Mouse (Mus musculus) small intestine, adult 2 months (tissue): ENCODE data around the gene Nmur2.

Source experiments
- CTCF ChIP-seq: fragments of 200-500 bp; IDR thresholded peaks from 2 replicates; pipeline ENCODE4 v1.5.1; 2012; ENCODE audit warnings: low read depth, mild to moderate bottlenecking, control low read depth, inconsistent platforms, low read length, moderate library complexity, mixed read lengths; ENCODE audit not compliant: insufficient replicate concordance, insufficient read length; ENCODE audit errors: extremely low read depth
- POLR2A ChIP-seq: fragments of 200-500 bp; IDR thresholded peaks from 2 replicates; pipeline ENCODE4 v1.6.1; 2012; ENCODE audit warnings: low read depth, mild to moderate bottlenecking, control low read depth, inconsistent platforms, low read length, moderate library complexity

- TF ChIP-seq CTCF: no peak
- no peak for TF ChIP-seq POLR2A
Observed at GRCm38 (mm10) chr11:55992148-55992547, 48.7 kb downstream of the Nmur2 start.
